Mouse (Mus musculus): ENCODE results near the gene Ptprd.

Ptprd gene

GRCm38 (mm10) chr4:77586624-77587023, 625.1 kb downstream of the Ptprd start:
- no peak for DNase-seq (ENCODE audit: extremely low read depth, low read depth, low spot score)

GRCm38 (mm10) chr4:77586222-77586621, 625.5 kb downstream of the Ptprd start:
- no peak for DNase-seq (ENCODE audit: extremely low read depth, low read depth, low spot score)

GRCm38 (mm10) chr4:77558404-77559202, 653.2 kb downstream of the Ptprd start:
- DNase-seq (ENCODE audit: extremely low read depth, low read depth, low spot score): no peak

- no peak for DNase-seq (ENCODE audit: extremely low read depth, low read depth, low spot score)
These were observed 655.9 kb downstream of the Ptprd start for GRCm38 (mm10) chr4:77555841-77556240.

- no peak for DNase-seq (ENCODE audit: extremely low read depth, low read depth, low spot score)
These were observed 673.9 kb downstream of the Ptprd start for GRCm38 (mm10) chr4:77537843-77538242.

- DNase-seq (ENCODE audit: extremely low read depth, low read depth, low spot score): no peak
These were observed 674.4 kb downstream of the Ptprd start for GRCm38 (mm10) chr4:77537336-77537735.

- no peak for DNase-seq (ENCODE audit: extremely low read depth, low read depth, low spot score)
These were observed 676.2 kb downstream of the Ptprd start for GRCm38 (mm10) chr4:77535601-77536000.

GRCm38 (mm10) chr4:77534553-77534952, 677.2 kb downstream of the Ptprd start:
- DNase-seq (ENCODE audit: extremely low read depth, low read depth, low spot score): no peak

GRCm38 (mm10) chr4:77519166-77519565, 692.6 kb downstream of the Ptprd start:
- no peak for DNase-seq (ENCODE audit: extremely low read depth, low read depth, low spot score)

GRCm38 (mm10) chr4:77513914-77514628, 697.7 kb downstream of the Ptprd start:
- no peak for DNase-seq (ENCODE audit: extremely low read depth, low read depth, low spot score)

- DNase-seq (ENCODE audit: extremely low read depth, low read depth, low spot score): no peak
These were observed 698.7 kb downstream of the Ptprd start for GRCm38 (mm10) chr4:77513041-77513440.

GRCm38 (mm10) chr4:77454049-77454448, 757.7 kb downstream of the Ptprd start:
- no peak for DNase-seq (ENCODE audit: extremely low read depth, low read depth, low spot score)

- no peak for DNase-seq (ENCODE audit: extremely low read depth, low read depth, low spot score)
These were observed 812.6 kb downstream of the Ptprd start for GRCm38 (mm10) chr4:77399146-77399545.

- no peak for DNase-seq (ENCODE audit: extremely low read depth, low read depth, low spot score)
These were observed 850.0 kb downstream of the Ptprd start for GRCm38 (mm10) chr4:77361728-77362127.

- no peak for DNase-seq (ENCODE audit: extremely low read depth, low read depth, low spot score)
These were observed 884.6 kb downstream of the Ptprd start for GRCm38 (mm10) chr4:77327198-77327597.

GRCm38 (mm10) chr4:77317060-77317680, 894.6 kb downstream of the Ptprd start:
- no peak for DNase-seq (ENCODE audit: extremely low read depth, low read depth, low spot score)

- no peak for DNase-seq (ENCODE audit: extremely low read depth, low read depth, low spot score)
These were observed 895.1 kb downstream of the Ptprd start for GRCm38 (mm10) chr4:77316644-77317043.

- no peak for DNase-seq (ENCODE audit: extremely low read depth, low read depth, low spot score)
These were observed 901.5 kb downstream of the Ptprd start for GRCm38 (mm10) chr4:77310127-77310788.

GRCm38 (mm10) chr4:77283423-77283822, 928.3 kb downstream of the Ptprd start:
- DNase-seq (ENCODE audit: extremely low read depth, low read depth, low spot score): no peak

- DNase-seq (ENCODE audit: extremely low read depth, low read depth, low spot score): no peak
These were observed 933.8 kb downstream of the Ptprd start for GRCm38 (mm10) chr4:77277913-77278312.

GRCm38 (mm10) chr4:77259972-77260290, 951.8 kb downstream of the Ptprd start:
- DNase-seq (ENCODE audit: extremely low read depth, low read depth, low spot score): no peak
